Mouse (Mus musculus) erythroid progenitor cell, adult 5-6 weeks (primary cell): ENCODE data around the gene Snx27. TPM values are rescaled to one million over a fixed set of nuclear protein-coding genes. Genes with fewer than 3 reads are reported as not detected.

Source experiments
- total RNA-seq, 2 experiments: library from RNA; stranded (forward) in 1 of 2; stranded (reverse) in 1 of 2; fragments of 150-400 nt in 1 of 2; fragments of 186-747, 209-891 nt in 1 of 2; gene quantifications; 2 replicates each; pipeline versions ENCODE4 v1.2.3 to v1.2.4; 2015 to 2017; ENCODE audit warnings: low replicate concordance in 2 of 2

Snx27 gene
- total RNA-seq, 2 experiments from 2014 or later, result 10.0 to 27.2 TPM

Other genes with a start within 250 kb of the Snx27 start
- not detected in 2 replicates for gene Them5, start 240.6 kb downstream of the Snx27 start, total RNA-seq (2015; ENCODE audit: low replicate concordance)
- not detected in 2 replicates for gene Them5, start 240.6 kb downstream of the Snx27 start, total RNA-seq (2017; ENCODE audit: low replicate concordance)
- not detected in 2 replicates for gene C2cd4d, start 220.3 kb downstream of the Snx27 start, total RNA-seq (2015; ENCODE audit: low replicate concordance)
- not detected in 2 replicates for gene C2cd4d, start 220.3 kb downstream of the Snx27 start, total RNA-seq (2017; ENCODE audit: low replicate concordance)
- gene Rorc, start 209.9 kb downstream of the Snx27 start, total RNA-seq (2015; ENCODE audit: low replicate concordance), result 2.2 TPM in 1 of 2 replicates, not detected in the other
- not detected in 2 replicates for gene Rorc, start 209.9 kb downstream of the Snx27 start, total RNA-seq (2017; ENCODE audit: low replicate concordance)
- gene Lingo4, start 184.2 kb downstream of the Snx27 start, total RNA-seq (2015; ENCODE audit: low replicate concordance), result not detected in 2 replicates
- gene Lingo4, start 184.2 kb downstream of the Snx27 start, total RNA-seq (2017; ENCODE audit: low replicate concordance), result not detected in 2 replicates
- 10.1 TPM in 1 of 2 replicates, not detected in the other for gene Tdrkh, start 169.4 kb downstream of the Snx27 start, total RNA-seq (2015; ENCODE audit: low replicate concordance)
- gene Tdrkh, start 169.4 kb downstream of the Snx27 start, total RNA-seq (2017; ENCODE audit: low replicate concordance), result 0.51 TPM in 1 of 2 replicates, not detected in the other
- gene Mrpl9, start 139.4 kb downstream of the Snx27 start, total RNA-seq (2015; ENCODE audit: low replicate concordance), result 15.5 and 19.5 TPM in 2 replicates
- 17.7 and 27.5 TPM in 2 replicates for gene Mrpl9, start 139.4 kb downstream of the Snx27 start, total RNA-seq (2017; ENCODE audit: low replicate concordance)
- gene Oaz3, start 138.8 kb downstream of the Snx27 start, total RNA-seq (2015; ENCODE audit: low replicate concordance), result 0.84 TPM in 1 of 2 replicates, not detected in the other
- not detected in 2 replicates for gene Oaz3, start 138.8 kb downstream of the Snx27 start, total RNA-seq (2017; ENCODE audit: low replicate concordance)
- not detected in 2 replicates for gene Celf3, start 104.4 kb downstream of the Snx27 start, total RNA-seq (2015; ENCODE audit: low replicate concordance)
- not detected in 2 replicates for gene Celf3, start 104.4 kb downstream of the Snx27 start, total RNA-seq (2017; ENCODE audit: low replicate concordance)
- not detected in 2 replicates for gene Riiad1, start 102.4 kb downstream of the Snx27 start, total RNA-seq (2015; ENCODE audit: low replicate concordance)
- gene Riiad1, start 102.4 kb downstream of the Snx27 start, total RNA-seq (2017; ENCODE audit: low replicate concordance), result not detected in 2 replicates
- gene Gm10972, start 60.4 kb upstream of the Snx27 start, total RNA-seq (2015; ENCODE audit: low replicate concordance), result not detected in 2 replicates
- not detected in 2 replicates for gene Gm10972, start 60.4 kb upstream of the Snx27 start, total RNA-seq (2017; ENCODE audit: low replicate concordance)
- 2.9 and 5.4 TPM in 2 replicates for gene Tuft1, start 76.2 kb upstream of the Snx27 start, total RNA-seq (2015; ENCODE audit: low replicate concordance)
- gene Tuft1, start 76.2 kb upstream of the Snx27 start, total RNA-seq (2017; ENCODE audit: low replicate concordance), result 2.4 and 12.6 TPM in 2 replicates
- gene Selenbp2, start 110.8 kb upstream of the Snx27 start, total RNA-seq (2015; ENCODE audit: low replicate concordance), result not detected in 2 replicates
- not detected in 2 replicates for gene Selenbp2, start 110.8 kb upstream of the Snx27 start, total RNA-seq (2017; ENCODE audit: low replicate concordance)
- gene Cgn, start 203.8 kb upstream of the Snx27 start, total RNA-seq (2015; ENCODE audit: low replicate concordance), result not detected in 2 replicates
- gene Cgn, start 203.8 kb upstream of the Snx27 start, total RNA-seq (2017; ENCODE audit: low replicate concordance), result not detected in 2 replicates